Mouse (Mus musculus) gastrocnemius, postnatal 25 days (tissue): ENCODE data around the gene Pxn. TPM values are rescaled to one million over a fixed set of nuclear protein-coding genes. Genes with fewer than 3 reads are reported as not detected.
A peak's percentile ranks its signal among the peaks of the same experiment; 100 is the strongest.

Source experiments
- DNase-seq: peaks from one replicate; pipeline ENCODE4 v3.0.0; 2022
- total RNA-seq, 2 experiments: library from RNA; stranded (reverse); gene quantifications; 1 replicate in 1 of 2; 2 replicates in 1 of 2; pipeline ENCODE4 v1.2.3; 2021

Gene Pxn
- total RNA-seq, 2 experiments from 2014 or later, result 70.0 to 78.1 TPM

DNA sequence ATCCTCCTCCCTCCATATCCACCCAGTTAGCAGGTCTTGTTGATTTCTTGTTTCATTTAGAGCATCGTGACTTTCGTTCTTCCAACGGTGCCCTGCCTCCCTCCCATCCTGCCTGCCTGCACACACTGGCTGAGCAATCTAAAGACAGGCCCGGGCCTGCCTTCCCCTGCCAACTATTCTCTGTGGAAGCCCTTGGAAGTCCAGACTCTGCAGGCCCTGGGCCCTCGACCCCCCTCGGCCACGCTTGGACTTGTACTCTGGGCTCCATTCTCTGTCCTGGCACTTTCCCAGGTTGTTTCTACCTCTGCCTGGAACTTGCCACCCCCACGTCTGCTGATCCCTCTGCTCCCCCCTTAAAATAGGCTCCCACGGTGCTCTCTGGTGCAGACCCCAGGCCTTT is 19.5 kb downstream of the Pxn start:
- DNase-seq, result no peak

DNA sequence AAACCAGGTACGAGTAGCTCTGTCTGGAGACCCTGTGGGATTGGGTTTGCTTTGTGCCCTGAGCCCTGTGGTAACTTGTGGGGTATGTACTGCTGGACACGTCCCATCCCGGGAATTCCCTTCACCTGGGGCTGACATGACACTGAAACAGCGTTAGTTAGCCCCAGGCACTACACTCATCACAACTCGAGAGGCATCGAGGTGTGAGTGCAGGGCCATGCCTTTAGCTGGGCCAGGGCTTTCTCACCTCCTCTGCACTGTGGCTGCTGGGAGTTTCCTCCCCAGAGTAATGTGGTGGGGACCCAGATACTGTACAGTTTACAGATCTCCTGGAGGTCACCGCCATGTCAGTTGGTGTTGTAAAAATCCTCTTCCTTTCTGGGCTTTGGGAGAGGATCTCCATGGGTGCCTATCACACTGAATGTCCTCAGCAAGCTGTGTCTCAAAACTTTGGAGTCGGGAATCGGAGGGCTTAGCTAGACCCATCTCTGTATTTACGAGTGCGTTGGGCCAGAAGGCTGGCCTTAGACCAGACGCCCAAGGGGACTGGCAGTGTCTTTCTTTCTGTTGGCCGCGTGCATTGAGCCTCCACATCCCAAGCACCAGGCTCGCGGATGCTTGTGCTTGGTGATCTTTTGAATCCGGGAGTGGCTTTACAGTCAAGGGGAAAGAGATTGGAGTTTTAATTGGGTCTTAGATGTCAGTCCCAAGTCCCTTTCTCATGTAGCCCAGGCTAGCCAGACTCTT is 20.2 kb downstream of the Pxn start:
- DNase-seq, result no peak

DNA sequence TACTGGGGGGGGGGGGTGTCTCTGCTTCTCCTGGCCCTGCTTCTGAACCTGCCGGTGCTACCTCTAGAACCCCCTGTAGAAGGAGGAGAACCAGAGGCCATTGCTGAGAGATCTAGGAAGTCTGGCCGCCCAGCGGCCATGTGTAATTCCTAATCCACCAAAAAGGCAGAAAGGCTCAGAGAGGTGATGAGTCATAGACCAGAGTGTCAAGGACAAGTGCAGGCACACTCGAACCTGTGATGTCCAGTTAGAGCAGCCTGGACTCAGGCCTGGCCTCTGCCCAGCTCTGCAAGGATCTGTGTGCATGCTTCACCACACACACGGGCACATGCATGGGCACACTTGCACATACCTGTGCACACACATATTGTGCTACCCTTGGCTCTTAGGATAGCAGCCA is 21.7 kb downstream of the Pxn start:
- no peak for DNase-seq

DNA sequence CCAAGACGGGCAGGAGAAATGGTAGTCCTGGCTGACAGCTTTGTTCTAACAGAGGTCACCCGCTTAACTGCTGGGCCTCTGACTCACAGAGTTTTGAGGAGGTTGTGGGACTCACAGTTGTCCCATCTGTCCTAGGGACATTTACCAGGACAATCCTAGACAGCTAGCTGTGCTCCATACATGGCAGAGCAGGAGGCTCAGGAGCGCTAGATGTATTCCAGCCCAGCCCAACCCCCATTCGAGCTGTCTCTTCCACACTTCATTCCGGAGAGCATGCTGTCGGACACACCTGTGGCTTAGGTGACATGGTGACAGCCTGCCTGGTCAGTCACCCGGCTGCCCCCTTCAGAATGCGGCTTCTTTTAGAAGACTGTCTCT is 22.9 kb downstream of the Pxn start:
- DNase-seq, result no peak

DNA sequence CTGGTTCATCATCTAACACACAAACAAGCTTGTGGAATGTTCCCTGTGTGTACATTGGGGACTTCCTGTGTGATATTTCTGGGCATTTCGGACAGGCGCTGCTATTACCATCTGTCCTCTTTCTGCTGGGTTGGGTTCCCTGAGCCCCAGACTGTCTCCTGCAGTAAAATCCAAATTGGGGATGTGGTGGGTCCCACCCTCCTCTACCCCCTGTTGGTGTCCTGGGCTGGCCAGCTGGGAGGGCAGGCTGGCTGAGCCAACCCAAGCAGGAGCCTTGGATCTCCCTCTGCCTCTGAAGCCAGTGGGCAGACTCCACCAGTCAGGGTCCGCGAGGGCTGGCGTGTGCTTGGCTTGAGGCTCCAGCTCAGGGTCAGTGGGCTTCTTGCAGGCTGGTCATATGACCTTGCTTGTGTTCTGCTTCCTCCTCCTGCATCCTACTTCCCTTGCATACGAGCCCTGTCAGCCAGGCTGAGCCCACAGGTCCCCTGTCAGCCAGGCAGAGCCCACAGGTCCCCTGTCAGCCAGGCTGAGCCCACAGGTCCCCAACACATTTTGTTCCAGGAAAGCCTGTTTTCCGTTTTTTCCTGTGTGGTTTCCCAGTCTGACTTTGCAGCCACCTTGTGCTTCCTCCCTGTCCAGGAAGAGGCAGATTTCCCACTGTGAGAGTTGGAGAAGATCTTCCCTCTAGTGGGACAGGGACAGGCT is 23.4 kb downstream of the Pxn start:
- DNase-seq, result no peak

DNA sequence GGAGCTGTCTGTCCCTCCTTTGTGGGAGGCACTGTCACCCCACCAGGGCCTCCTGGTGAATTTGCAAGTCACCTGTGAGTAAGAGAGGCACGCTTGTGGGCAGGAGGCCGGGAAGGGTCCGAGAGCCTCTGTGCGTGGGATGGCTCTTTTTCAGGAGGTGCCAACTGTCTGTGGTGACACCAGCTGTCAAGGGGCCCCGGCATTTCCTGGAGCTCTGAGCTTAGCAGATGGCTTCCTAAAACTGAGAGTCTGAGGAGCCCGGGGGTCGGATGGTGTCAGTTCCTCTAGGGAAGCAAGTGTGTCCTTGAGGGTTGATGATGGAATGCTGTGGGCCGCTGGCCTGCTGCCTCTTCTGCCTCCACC is 24.0 kb downstream of the Pxn start:
- DNase-seq, result no peak

DNA sequence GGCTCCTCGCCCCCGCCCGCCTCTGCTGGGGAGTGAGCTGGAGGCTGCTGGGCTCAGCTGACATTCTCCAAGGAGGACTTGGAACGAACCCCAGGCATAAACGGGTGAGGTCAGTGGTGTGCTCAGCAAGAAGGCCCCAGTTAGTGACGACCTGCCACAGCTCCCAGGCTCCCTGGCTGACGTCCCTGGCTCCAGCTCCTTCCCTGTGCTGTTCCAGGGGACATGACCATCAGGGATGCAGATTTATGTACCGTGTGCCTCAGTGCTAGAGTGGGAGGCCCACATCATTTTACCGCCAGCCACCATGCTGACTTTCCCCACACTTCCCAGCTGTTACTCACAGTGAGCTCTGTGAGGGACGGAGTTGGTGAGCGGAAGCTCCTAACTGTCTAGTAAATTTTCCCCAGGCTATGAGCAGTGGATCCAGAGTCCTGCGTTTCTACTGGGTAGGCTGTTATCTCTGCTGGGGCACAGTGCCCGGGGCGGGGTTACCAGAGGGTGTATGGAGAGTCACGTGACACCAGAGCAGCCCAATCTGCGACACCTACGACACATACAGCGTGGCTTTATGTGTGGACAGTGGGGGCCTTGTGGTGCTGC is 25.3 kb downstream of the Pxn start:
- DNase-seq, result peak; percentile 94

DNA sequence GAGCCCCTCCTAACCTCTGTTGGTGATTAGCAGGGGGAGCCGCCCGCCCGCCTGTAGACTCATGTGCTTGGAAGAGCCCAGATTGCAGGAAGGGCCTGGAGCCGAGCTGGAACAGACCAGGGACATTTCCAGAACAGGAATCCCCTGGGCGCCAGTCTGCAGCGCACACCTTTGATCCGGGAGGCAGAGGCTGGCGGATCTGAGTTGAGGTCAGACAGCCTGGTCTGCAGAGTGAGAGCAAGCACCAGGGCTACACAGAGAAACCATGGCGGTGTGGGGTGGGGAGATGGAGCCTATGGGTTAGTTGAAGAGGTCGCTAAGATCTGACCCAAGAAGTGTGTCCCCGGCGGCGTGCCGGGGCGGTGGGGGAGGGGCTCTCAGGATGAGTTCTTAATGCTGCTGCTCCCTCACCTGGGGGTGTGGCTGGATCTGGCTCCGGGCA is 27.8 kb downstream of the Pxn start:
- DNase-seq, result peak; percentile 81

DNA sequence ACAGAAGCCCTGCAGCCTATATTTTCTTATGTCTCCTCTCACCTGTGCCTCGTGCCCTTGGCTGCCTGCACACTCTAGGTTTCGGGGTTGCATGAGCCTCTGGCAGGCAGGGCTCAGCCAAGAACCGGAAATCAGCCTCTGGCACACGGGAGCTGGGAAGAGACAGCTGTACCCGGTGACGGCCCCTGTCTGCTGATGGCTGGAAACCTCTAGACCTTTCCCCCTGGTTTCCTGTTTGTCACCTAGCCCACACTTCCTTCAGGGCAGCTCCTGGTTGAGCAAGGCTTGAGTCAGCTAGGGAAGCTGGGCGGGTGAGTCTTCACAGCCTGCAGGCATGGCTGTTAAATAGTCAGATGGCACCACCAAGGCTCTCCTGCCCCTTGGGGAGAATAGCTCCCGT is 28.4 kb downstream of the Pxn start:
- no peak for DNase-seq

DNA sequence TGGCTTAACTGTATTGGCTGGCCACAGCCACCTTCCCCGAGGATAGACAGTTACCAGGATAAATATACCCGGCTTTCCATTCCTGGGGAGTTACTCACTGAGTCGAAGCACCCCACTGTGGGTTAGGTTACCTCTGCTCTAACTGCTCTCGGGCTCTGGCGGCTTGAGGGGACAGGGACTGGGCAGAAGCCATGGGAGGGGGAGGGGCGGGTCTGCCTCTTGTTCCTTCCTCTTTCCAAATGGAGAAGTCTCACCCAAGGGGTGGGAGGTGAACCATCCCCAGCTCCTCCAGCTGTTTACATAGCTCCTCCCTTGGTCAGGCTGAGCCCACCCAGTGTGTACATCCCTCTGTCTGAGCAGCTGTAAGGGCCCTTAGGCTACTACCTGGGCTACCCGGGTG is 29.2 kb downstream of the Pxn start:
- peak; percentile 80 for DNase-seq

DNA sequence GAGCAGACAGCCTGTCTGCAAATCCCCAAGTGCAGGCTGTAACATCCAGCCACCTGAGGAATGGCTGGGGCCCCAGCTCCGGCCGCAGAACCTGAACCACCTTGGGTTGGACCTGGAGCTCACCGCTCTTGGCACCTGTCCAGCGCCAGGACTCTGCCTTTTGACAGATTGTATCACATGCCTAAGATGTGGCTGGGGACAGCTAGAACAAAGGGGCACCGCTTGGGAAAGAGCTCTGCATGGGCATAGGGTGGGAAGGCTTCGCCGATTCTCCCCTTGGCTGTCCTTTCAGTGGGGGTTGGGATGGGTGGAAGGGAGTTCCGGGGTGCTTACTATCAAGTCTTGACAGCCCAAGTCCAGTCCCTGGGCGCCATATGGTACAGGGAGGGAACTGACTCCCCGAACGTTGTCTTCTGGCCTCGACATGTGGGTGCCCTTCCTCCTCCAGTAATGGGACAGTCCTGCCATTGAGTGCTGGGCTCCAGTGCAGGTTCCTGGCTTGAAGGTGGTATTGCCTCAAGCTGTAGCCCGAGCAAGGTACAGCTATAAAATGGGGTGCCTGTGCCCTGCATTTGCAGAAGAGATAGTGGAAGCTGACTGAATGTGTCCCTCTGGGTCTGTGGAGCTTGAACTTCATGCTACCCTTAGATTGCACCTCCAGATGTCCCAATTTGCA is 31.7 kb downstream of the Pxn start:
- DNase-seq, result no peak

DNA sequence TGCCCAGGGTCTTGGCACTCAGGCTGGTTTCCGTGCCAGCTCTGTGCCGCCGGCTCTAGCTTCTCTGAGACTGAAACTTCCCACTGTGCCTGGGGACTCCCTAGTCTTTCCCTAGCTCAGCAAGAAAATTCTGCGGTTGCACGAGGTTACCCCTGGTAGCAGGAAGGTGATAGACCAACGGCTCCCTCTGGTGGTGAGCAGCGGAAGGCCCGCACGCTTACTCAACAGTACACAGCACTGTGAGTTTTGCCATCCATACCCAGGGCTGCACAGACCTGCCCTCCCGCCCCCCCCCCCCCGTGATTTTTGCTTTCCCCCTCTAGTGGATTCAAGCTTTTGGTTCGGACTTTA is 32.2 kb downstream of the Pxn start:
- DNase-seq, result peak; percentile 82

DNA sequence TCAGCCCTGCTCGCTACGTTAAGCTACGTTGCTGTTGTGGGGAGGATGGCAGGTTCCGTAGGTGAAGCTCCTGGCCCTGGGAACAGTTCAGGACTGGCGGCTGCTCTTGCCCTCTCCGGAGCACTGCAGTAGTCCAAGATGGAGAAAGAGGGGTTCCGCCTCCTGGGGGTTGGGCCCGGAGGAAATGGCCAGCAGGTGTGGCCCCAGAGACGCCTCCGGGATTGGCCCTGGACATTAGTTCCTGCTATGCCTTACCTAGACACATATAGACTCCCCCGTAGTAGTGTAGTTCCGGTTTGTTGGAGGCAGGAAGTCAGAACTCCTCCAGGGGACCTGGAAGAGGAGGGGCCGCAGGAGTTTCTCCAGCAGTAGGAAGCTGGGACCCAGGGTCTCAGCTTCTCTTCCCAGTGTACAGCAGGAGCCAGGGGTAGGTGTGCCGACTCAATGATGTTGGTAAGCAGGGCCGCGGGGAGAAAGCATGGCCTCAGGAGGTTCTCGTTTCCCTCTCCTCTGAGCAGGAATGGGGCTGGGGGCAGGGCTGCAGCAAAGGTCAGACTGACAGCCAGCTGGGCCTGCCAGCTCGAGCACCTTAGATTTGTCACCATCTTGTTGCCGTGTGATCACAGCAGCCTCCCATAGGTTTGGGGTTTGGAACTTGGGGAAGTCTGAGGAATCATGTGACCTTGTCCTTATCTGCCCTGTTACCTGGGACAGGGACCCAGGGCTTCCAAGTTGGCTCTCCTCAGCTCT is 36.3 kb downstream of the Pxn start:
- no peak for DNase-seq

DNA sequence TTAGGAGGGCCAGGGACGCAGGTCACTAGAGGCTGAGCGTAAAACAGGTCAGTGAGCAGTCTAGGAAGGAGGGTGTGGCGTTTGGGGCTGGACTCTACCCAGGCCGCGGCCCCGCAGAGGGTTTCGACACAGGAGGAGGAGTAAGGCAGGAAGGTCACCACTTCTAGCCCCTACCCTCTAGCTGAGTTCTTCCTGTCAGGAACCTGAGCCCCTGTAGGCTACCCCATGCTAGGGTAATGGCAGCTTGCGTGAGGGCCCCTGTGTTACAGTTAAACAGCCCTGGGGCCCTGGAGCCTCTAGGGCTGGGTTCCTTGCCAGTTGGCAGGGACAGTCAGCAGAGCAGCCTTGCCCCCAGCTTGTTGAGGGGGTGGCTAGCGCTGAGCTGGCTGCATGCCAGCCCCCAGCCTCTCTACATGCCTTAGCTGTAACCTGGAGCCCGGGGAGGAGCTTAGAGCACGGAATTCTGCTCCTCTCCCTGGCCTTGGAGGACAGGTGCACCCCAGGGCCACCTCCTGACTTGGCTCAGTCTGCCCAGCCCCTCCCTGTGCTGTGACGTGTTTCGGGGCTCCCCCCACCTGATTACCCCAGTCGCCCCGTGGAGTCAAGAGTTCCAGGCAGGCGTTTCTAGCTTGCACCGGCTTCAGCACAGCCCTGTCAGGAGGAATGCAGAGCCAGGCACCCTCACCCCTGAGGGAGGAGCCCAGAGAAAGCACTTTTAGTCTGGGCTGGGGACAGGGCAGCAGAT is 37.2 kb downstream of the Pxn start:
- peak; percentile 59 for DNase-seq

DNA sequence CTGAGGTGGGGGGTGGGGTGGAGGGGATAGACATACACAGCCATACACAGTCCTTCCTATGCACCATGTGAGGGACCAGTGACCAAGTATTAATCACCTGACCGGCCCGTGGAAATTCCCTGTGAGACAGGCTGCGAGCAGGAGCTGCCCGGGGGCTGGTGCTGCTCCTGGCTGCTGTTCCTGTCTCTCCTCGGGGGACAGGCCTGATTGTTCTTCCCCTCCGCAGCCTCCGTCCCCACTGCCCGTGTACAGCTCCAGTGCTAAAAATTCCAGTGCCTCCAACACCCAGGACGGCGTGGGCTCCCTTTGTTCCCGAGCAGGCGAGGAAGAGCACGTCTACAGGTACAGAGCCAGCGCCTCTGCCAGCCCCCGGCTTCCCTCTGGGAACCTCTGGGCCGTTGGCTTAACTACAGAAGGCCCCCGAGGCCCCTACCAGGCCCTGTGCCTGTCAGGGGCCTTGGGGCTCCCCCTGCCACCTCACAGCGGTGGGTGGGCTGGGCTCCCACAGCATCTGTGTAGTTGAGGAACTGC is 38.2 kb downstream of the Pxn start:
- DNase-seq, result no peak

DNA sequence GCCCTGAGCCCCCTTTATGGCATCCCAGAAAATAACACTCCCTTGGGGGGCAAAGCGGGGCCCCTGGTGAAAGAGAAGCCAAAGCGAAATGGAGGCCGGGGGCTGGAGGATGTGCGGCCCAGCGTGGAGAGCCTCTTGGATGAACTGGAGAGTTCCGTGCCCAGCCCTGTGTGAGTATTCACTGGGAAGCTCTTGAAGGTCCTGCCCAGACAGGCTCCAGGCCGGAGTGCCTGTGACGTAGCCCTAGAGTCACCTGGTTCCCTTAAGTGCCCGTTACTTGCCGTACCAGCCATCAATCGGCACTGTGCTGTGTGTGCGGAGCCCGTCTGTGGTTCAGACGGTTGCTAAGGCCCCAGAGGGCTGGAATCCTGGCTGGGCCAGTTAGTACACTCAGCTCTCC is 39.2 kb downstream of the Pxn start:
- no peak for DNase-seq

DNA sequence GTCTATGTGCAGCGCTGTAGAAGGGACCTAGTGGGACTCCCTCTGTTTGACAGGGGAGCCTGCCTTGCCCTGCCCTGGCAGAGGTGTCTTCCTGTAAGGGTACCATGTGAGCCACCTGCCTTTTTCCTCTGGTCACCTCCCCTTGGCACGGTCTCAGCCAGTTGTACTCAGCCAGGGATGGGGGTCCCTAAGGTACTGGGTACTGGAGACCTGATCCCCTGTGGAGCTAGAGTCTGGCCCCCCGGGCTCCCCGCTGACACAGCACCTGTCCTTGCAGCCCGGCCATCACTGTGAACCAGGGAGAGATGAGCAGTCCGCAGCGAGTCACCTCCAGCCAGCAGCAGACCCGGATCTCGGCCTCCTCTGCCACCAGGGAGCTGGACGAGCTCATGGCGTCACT is 40.1 kb downstream of the Pxn start:
- DNase-seq, result no peak

DNA sequence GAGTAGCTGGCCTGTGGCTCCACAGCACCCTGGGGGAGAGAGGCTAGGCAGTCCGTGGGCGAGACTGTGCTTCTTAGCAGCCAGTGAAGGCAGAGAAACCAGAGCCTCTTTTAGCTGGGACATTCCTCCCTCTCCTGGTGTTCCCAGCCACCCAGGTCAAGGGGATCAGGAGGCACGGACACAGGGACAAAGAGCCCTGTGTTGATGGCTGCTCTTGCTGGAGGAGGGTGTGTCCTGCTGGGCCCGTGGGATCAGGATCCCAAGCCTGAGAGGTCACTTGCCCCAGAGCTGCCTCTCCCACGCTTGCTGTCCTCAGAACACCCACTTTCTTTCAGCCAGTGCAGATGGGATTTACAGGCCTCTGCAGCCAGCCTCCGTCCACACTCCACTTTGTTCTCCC is 40.5 kb downstream of the Pxn start:
- DNase-seq, result no peak

DNA sequence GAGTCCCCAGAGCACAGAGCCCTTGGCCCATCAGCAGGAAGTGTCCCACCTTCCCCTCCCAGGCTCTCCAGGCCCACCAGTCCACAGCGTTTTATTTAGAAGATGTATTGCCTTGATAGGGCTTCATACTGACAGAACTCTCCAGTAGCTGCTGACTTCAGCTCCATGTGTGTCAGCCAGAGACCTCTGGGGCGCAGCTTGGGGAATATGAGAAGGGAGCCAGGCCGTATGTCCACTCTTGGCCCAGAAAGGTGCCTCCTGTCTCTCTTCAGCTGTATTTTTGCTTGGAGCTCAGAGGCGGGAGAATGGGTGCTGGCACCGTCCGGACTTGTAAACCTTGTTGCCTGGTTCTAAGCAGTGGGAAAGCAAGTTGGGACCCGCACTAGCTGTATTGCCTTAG is 40.9 kb downstream of the Pxn start:
- DNase-seq, result no peak

DNA sequence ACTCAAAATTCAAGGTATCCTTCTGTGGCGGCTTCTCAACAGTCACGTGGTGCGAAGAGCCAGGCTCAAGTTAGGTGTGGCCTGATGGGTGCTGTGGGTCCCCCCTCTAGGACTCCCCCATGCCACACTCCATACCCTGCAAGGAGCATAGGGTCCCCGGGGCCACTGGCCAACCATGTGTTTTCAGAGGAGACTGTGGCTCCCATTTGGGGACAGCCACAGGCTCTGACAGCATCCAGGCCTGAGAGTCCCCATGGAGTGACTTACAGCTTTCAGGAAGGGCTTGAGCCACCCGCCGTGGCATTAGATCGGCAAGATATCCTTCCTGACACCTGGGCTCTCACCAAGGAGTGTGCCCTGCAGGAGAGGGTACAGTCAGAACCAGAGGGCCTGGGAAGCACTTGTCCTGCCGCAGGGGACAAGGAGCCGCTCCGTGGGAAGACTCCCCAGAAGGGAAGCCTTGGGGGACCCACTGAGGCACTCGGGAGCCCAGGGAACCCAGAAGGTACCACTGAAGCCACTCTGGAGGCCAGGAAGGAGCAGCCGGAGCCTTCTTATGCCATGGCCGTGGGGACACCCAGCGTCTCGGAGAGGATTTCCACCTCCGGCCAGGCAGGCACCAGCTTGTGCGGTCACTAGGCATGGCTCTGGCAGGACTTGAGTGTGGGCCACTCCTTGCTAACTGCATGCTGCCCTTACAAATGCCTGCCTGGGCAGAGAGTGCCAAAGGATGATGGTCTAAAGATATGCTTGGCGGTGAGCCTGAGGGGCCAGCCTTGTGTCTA is 42.2 kb downstream of the Pxn start:
- DNase-seq, result no peak
